Mouse (Mus musculus) CH12.LX (cell line): ENCODE data around the gene Tssk6. TPM values are rescaled to one million over a fixed set of nuclear protein-coding genes. Genes with fewer than 3 reads are reported as not detected.
A peak's percentile ranks its signal among the peaks of the same experiment; 100 is the strongest.

Source experiments
- DNase-seq: peaks from one replicate; pipeline ENCODE4 v3.0.0-alpha.2; 2013; ENCODE audit errors: extremely low read depth
- H3K27ac ChIP-seq: 2 replicates; pipeline ENCODE4 v1.5.1; 2012; ENCODE audit warnings: low read depth, mild to moderate bottlenecking, control low read depth, moderate library complexity; ENCODE audit not compliant: insufficient read depth
- H3K27me3 ChIP-seq: replicated peaks from 2 replicates; pipeline ENCODE3; 2012; ENCODE audit warnings: inconsistent platforms
- H3K36me3 ChIP-seq, 2 experiments: replicated peaks in 1 of 2; 2 replicates each; pipeline versions ENCODE3 to v1.6.1; 2012; ENCODE audit warnings: inconsistent platforms in 1 of 2, low read length in 1 of 2, mild to moderate bottlenecking in 1 of 2, mixed read lengths in 1 of 2, moderate library complexity in 1 of 2; ENCODE audit not compliant: control insufficient read depth in 1 of 2, insufficient read depth in 1 of 2
- H3K4me1 ChIP-seq, 2 experiments: 2 replicates each; pipeline ENCODE4 v1.6.1; 2012; ENCODE audit warnings: inconsistent platforms in 1 of 2, moderate library complexity in 1 of 2; ENCODE audit not compliant: insufficient read depth in 2 of 2, control insufficient read depth in 1 of 2
- H3K4me2 ChIP-seq: 2 replicates; pipeline ENCODE4 v1.6.1; 2012; ENCODE audit warnings: low read depth, mild to moderate bottlenecking, control low read depth; ENCODE audit not compliant: poor library complexity, insufficient read depth, severe bottlenecking
- H3K4me3 ChIP-seq, 3 experiments: fragments of 150-350 bp in 1 of 3; sonication (generic) in 1 of 3; replicated peaks in 1 of 3; 2 replicates each; pipeline versions ENCODE3 to v1.5.1; 2011 to 2012; ENCODE audit warnings: low read depth in 2 of 3, low read length in 2 of 3, mild to moderate bottlenecking in 2 of 3, moderate library complexity in 2 of 3, control low read depth in 1 of 3, improper control_type of control experiment in 1 of 3, inconsistent platforms in 1 of 3, mixed read lengths in 1 of 3; ENCODE audit not compliant: poor library complexity in 1 of 3
- H3K79me2 ChIP-seq: replicated peaks from 2 replicates; pipeline ENCODE4 v1.6.1; 2012; ENCODE audit warnings: mild to moderate bottlenecking, moderate library complexity; ENCODE audit not compliant: control insufficient read depth, poor library complexity, insufficient read depth, severe bottlenecking; ENCODE audit errors: extremely low read depth
- H3K9ac ChIP-seq: 2 replicates; pipeline ENCODE4 v1.6.1; 2012; ENCODE audit warnings: low read depth, mild to moderate bottlenecking, control low read depth, moderate library complexity; ENCODE audit not compliant: insufficient read depth
- H3K9me3 ChIP-seq: replicated peaks from 2 replicates; pipeline ENCODE3; 2012; ENCODE audit warnings: low read length, inconsistent platforms, mixed read lengths
- BHLHE40 ChIP-seq: IDR thresholded peaks from 2 replicates; pipeline ENCODE4 v1.6.1; 2011; ENCODE audit warnings: mild to moderate bottlenecking, low read depth, low read length, improper control_type of control experiment
- CHD1 ChIP-seq: IDR thresholded peaks from 2 replicates; pipeline ENCODE4 v1.6.1; 2012; ENCODE audit warnings: low read depth, low read length, improper control_type of control experiment, inconsistent platforms
- CHD2 ChIP-seq: IDR thresholded peaks from 2 replicates; pipeline ENCODE4 v1.6.1; 2011; ENCODE audit warnings: low read length, improper control_type of control experiment
- CTCF ChIP-seq, 2 experiments: IDR thresholded peaks in 1 of 2; conservative IDR thresholded peaks in 1 of 2; 2 replicates each; pipeline ENCODE4 v1.5.1; 2011 to 2012; ENCODE audit warnings: low read depth in 2 of 2, low read length in 2 of 2, improper control_type of control experiment in 1 of 2, inconsistent platforms in 1 of 2, mild to moderate bottlenecking in 1 of 2, moderate library complexity in 1 of 2
- ELF1 ChIP-seq: IDR thresholded peaks from 2 replicates; pipeline ENCODE4 v1.6.1; 2014; ENCODE audit warnings: low read depth, mild to moderate bottlenecking, inconsistent platforms, low read length, improper control_type of control experiment
- ETS1 ChIP-seq: conservative IDR thresholded peaks from 2 replicates; pipeline ENCODE4 v1.6.1; 2012; ENCODE audit warnings: low read depth, mild to moderate bottlenecking, inconsistent platforms, low read length, improper control_type of control experiment, moderate library complexity
- GABPA ChIP-seq: IDR thresholded peaks from 2 replicates; pipeline ENCODE4 v1.6.1; 2012; ENCODE audit warnings: low read depth, low read length, improper control_type of control experiment, inconsistent platforms; ENCODE audit not compliant: insufficient replicate concordance
- IRF4 ChIP-seq: IDR thresholded peaks from 2 replicates; pipeline ENCODE4 v1.6.1; 2014; ENCODE audit warnings: low read depth, mild to moderate bottlenecking, inconsistent platforms, low read length, improper control_type of control experiment
- KAT2A ChIP-seq: IDR thresholded peaks from 2 replicates; pipeline ENCODE4 v1.6.1; 2012; ENCODE audit warnings: low read length, improper control_type of control experiment, inconsistent platforms; ENCODE audit not compliant: insufficient replicate concordance
- MAFK ChIP-seq: IDR thresholded peaks from 2 replicates; pipeline ENCODE4 v1.6.1; 2011; ENCODE audit warnings: low read length, improper control_type of control experiment; ENCODE audit not compliant: insufficient replicate concordance
- MAX ChIP-seq: IDR thresholded peaks from 2 replicates; pipeline ENCODE4 v1.6.1; 2011; ENCODE audit warnings: low read length, improper control_type of control experiment
- MAZ ChIP-seq: IDR thresholded peaks from 2 replicates; pipeline ENCODE4 v1.6.1; 2012; ENCODE audit warnings: low read depth, mild to moderate bottlenecking, inconsistent platforms, low read length, improper control_type of control experiment, moderate library complexity
- MEF2A ChIP-seq: IDR thresholded peaks from 2 replicates; pipeline ENCODE4 v1.6.1; 2014; ENCODE audit warnings: low read depth, mild to moderate bottlenecking, inconsistent platforms, low read length, improper control_type of control experiment, borderline replicate concordance
- MXI1 ChIP-seq: IDR thresholded peaks from 2 replicates; pipeline ENCODE4 v1.6.1; 2011; ENCODE audit warnings: mild to moderate bottlenecking, low read depth, low read length, improper control_type of control experiment
- MYC ChIP-seq: IDR thresholded peaks from 2 replicates; pipeline ENCODE4 v1.6.1; 2011; ENCODE audit warnings: low read depth, mild to moderate bottlenecking, improper control_type of control experiment, low read length
- NELFE ChIP-seq: IDR thresholded peaks from 2 replicates; pipeline ENCODE4 v1.6.1; 2011; ENCODE audit warnings: low read depth, low read length, improper control_type of control experiment
- NRF1 ChIP-seq: IDR thresholded peaks from 2 replicates; pipeline ENCODE4 v1.6.1; 2014; ENCODE audit warnings: low read depth, mild to moderate bottlenecking, inconsistent platforms, low read length, improper control_type of control experiment, moderate library complexity
- POLR2A ChIP-seq: IDR thresholded peaks from 2 replicates; pipeline ENCODE4 v1.6.1; 2011; ENCODE audit warnings: low read depth, mild to moderate bottlenecking, improper control_type of control experiment, low read length
- RAD21 ChIP-seq: IDR thresholded peaks from 2 replicates; pipeline ENCODE4 v1.6.1; 2011; ENCODE audit warnings: low read depth, mild to moderate bottlenecking, low read length, improper control_type of control experiment, moderate library complexity
- RCOR1 ChIP-seq: conservative IDR thresholded peaks from 2 replicates; pipeline ENCODE4 v1.6.1; 2012; ENCODE audit warnings: low read depth, mild to moderate bottlenecking, inconsistent platforms, low read length, improper control_type of control experiment
- SMC3 ChIP-seq: IDR thresholded peaks from 2 replicates; pipeline ENCODE4 v1.6.1; 2011; ENCODE audit warnings: low read depth, low read length, improper control_type of control experiment
- TBP ChIP-seq: conservative IDR thresholded peaks from 2 replicates; pipeline ENCODE4 v1.6.1; 2011; ENCODE audit warnings: low read depth, low read length, improper control_type of control experiment
- USF2 ChIP-seq: conservative IDR thresholded peaks from 2 replicates; pipeline ENCODE4 v1.6.1; 2011; ENCODE audit warnings: low read depth, low read length, improper control_type of control experiment
- ZNF384 ChIP-seq: IDR thresholded peaks from 2 replicates; pipeline ENCODE4 v1.6.1; 2012; ENCODE audit warnings: low read depth, low read length, improper control_type of control experiment, inconsistent platforms
- dilution Hi-C: fragments of 300-500 bp; cut with MboI; formaldehyde crosslinking; loops from 2 replicates; pipeline ENCODE4 v1.14.3; 2020; ENCODE audit warnings: low sequenced_read_pairs; ENCODE audit not compliant: extremely low pct_unique_long_range_greater_than_20kb, extremely low pct_ligation_motif_present
- in situ Hi-C: fragments of 300-500 bp; cut with MboI; formaldehyde crosslinking; loops from 3 replicates; pipeline ENCODE4 v1.14.3; 2019; ENCODE audit warnings: low sequenced_read_pairs, low pct_ligation_motif_present, low pct_unique_long_range_greater_than_20kb, mixed read lengths
- polyA plus RNA-seq: library from polyadenylated mRNA; unstranded; fragments of >175 nt; gene quantifications from 2 replicates; pipeline ENCODE4 v1.2.1, GENCODE M21; 2012; ENCODE audit warnings: low read depth; ENCODE audit not compliant: insufficient read length
- total RNA-seq, 2 experiments: library from RNA; depleted of rRNA; stranded (reverse); fragments of 300-350 nt in 1 of 2; fragments of >200 nt in 1 of 2; gene quantifications; 2 replicates each; pipeline ENCODE4 v1.2.3; 2012 to 2014

The Tssk6 gene
- total and polyA plus RNA-seq, 3 experiments = 0.44 to 1.8 (median 1.7) TPM

GRCm38 (mm10) chr8:69887289-69888243 is 14.4 kb upstream of the Tssk6 start, which contains the start of gene Cilp2:
Gene Cilp2, minus strand, starts transcription at chr8:69887687.
- in situ Hi-C loops = no loop called here
- peak within 1 kb of the TSS in 1 of 3 experiments; percentile 12 for H3K4me3 ChIP-seq
- no peaks in the 10 kb centered on the region for H3K79me2 ChIP-seq
- H3K4me1 ChIP-seq = peaks cover 2 to 15% of the 10 kb centered on the region in 2 experiments; a peak in 2 of 4 replicates
- H3K9me3 ChIP-seq = peaks cover 9% of the 10 kb centered on the region
- no peak within 1 kb of the TSS for H3K27ac ChIP-seq
- peak within 1 kb of the TSS; percentile 59 for H3K4me2 ChIP-seq
- dilution Hi-C loops = no loop called here
- H3K27me3 ChIP-seq = no peaks in the 10 kb centered on the region
- H3K36me3 ChIP-seq = peaks cover 11 to 55% of the 10 kb centered on the region in 2 experiments
- no peak for DNase-seq
- no peak for TF ChIP-seq CHD2
- TF ChIP-seq BHLHE40 = no peak
- TF ChIP-seq, all 38 proteins: peak for 0
- no peak within 1 kb of the TSS for H3K9ac ChIP-seq

- dilution Hi-C loops = no loop called here
- Histone ChIP-seq H3K4me1 (peaks cover 2 to 15% of the 10 kb centered on the region in 2 experiments; a peak in 2 of 4 replicates), H3K27ac (no peak overlapping the region), H3K36me3 (peaks cover 19 to 60% of the 10 kb centered on the region in 2 experiments), H3K79me2 (no peaks in the 10 kb centered on the region), H3K9me3 (peaks cover under 1% of the 10 kb centered on the region), H3K9ac (no peak overlapping the region), H3K4me3 (peak overlapping the region in 1 of 3 experiments; percentile 12), H3K27me3 (no peaks in the 10 kb centered on the region), H3K4me2 (peak overlapping the region; percentile 59)
- TF ChIP-seq ELF1 (no peak; the same call in 1 of the 2 replicates), ETS1 (no peak), KAT2A (no peak), MAFK (no peak), SMC3 (no peak), MAX (peak; percentile 44; the same call in 1 of the 2 replicates), MXI1 (no peak), CTCF (conservative IDR thresholded peaks at IDR 0.05 in 1 of 2, IDR thresholded peaks at IDR 0.05 in 1 of 2; ENCODE audit: low read depth in 2 of 2, low read length in 2 of 2) (no peak), CHD1 (no peak), NRF1 (no peak), CHD2 (no peak), MEF2A (no peak), TBP (no peak), IRF4 (peak; percentile 60; the same call in 1 of the 2 replicates), USF2 (no peak), MYC (0 out of 2 replicates have a peak, but pooled peaks have one; percentile 28), RAD21 (no peak), POLR2A (no peak), GABPA (no peak), MAZ (no peak), NELFE (no peak), RCOR1 (no peak), ZNF384 (no peak)
- in situ Hi-C loops = no loop called here
- DNase-seq = no peak
These were observed 13.6 kb upstream of the Tssk6 start for GRCm38 (mm10) chr8:69888244-69888866.
